Mouse (Mus musculus): Measurements from ENCODE around the gene Cnot1. TPM values are rescaled to one million over a fixed set of nuclear protein-coding genes. Genes with fewer than 3 reads are reported as not detected.
A peak's percentile ranks its signal among the peaks of the same experiment; 100 is the strongest.

Gene Cnot1
- polyA plus RNA-seq, 1 experiment from 2014 or later: 44.4 TPM

DNA sequence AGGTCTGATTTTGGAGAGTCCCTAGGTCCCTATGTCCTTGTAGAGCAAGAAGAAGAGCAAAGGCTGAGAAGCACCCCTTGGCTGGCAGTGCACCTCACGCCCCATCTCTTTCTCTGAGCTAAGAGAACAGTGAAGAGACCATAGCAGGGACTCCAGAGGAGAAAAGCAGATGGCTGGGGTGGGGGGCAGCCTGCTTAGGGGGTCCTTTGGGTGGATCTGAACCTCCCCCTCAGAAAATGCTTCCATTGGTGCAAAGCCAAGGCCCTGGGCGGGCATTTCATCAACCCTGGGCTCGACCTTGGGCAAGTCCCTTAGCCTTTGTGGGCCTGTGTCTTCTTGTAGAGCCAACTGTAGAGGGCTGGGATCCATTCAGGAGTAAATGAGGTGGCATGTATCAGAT is 102.7 kb downstream of the Cnot1 start:
- no peak overlapping the region for H3K4me2 ChIP-seq (ENCODE audit: low read depth, low read length)
- peaks cover 6% of the 10 kb centered on the region; the same call in 1 of the 2 replicates for H3K4me1 ChIP-seq (ENCODE audit: control insufficient read depth, insufficient read depth, low read length)
- no peak overlapping the region for H3K27ac ChIP-seq (ENCODE audit: low read length)
- WGBS: 91% methylated on average over 3 of the region's 3 CpGs
- H3K9ac ChIP-seq (ENCODE audit: low read depth, low read length): no peak overlapping the region
- H3K4me3 ChIP-seq (ENCODE audit: low read length): no peak overlapping the region
- no peak for ATAC-seq
- H3K27me3 ChIP-seq (replicated peaks; ENCODE audit: control insufficient read depth, insufficient read depth, low read length): no peaks in the 10 kb centered on the region; the same call in 1 of the 2 replicates
- H3K36me3 ChIP-seq (ENCODE audit: control insufficient read depth, insufficient read depth, low read length): no peaks in the 10 kb centered on the region
- no peaks in the 10 kb centered on the region for H3K9me3 ChIP-seq (ENCODE audit: control insufficient read depth, low read length)

- no peaks in the 10 kb centered on the region for H3K9me3 ChIP-seq (ENCODE audit: control insufficient read depth, low read length)
- H3K4me1 ChIP-seq (ENCODE audit: control insufficient read depth, insufficient read depth, low read length): peaks cover 6% of the 10 kb centered on the region; the same call in 1 of the 2 replicates
- H3K9ac ChIP-seq (ENCODE audit: low read depth, low read length): peak overlapping the region; percentile 69
- no peaks in the 10 kb centered on the region for H3K36me3 ChIP-seq (ENCODE audit: control insufficient read depth, insufficient read depth, low read length)
- WGBS: 4% methylated on average over 15 of the region's 15 CpGs
- peak; percentile 27 for ATAC-seq
- H3K4me3 ChIP-seq (ENCODE audit: low read length): peak overlapping the region; percentile 61
- H3K27ac ChIP-seq (ENCODE audit: low read length): no peak overlapping the region
- H3K27me3 ChIP-seq (replicated peaks; ENCODE audit: control insufficient read depth, insufficient read depth, low read length): no peaks in the 10 kb centered on the region; the same call in 1 of the 2 replicates
- peak overlapping the region; percentile 94 for H3K4me2 ChIP-seq (ENCODE audit: low read depth, low read length)
Measured at GRCm38 (mm10) chr8:95703461-95704260, 103.6 kb downstream of the Cnot1 start.

DNA sequence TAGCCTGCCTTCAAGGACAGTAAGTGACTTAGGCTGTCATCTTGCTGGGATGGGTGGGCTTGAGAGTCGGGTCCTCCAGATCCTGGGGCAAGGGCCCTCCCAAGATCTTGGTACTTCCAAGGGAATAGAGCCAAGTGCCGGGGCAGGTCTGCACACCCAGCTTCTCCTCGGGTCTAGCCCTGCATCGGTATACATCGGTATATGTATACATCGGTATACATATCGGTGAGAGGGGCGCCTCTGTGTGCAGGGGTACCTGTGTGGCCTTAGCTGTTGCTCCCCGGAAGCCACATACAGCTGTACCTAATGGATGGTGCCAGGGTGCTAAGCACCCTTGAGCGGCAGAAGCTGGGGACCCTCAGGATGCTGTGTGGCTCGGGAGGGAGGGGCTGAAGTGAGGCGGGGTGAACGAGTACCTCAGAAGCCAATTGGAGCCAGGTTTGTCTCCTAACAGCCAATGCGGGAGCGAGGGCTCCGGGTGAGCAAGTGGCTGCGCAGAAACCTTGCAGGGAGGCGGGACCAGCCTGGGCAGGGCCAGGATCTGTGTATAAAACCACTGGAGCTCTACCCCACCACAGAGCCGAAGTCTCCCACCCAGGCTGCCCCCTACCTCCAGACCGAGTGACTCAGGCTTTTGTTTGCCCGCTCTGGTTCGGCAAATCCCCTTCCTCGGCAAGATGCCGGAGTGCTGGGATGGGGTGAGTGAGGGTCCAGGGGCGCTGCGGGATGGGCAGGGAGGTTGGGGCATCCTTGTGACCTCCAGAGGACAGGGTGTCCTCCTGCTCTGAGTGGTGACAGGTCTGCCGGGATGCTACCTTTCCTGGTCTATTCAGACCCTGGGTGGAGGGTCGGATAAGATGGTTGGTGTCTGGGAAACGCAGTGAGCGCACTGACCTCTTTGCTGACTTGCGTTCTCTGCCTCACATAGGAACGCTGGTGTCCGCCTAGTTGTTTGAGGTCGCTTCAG is 104.5 kb downstream of the Cnot1 start:
- H3K9ac ChIP-seq (ENCODE audit: low read depth, low read length): peak overlapping the region; percentile 69
- no peak overlapping the region for H3K27ac ChIP-seq (ENCODE audit: low read length)
- peaks cover 3% of the 10 kb centered on the region for H3K27me3 ChIP-seq (replicated peaks; ENCODE audit: control insufficient read depth, insufficient read depth, low read length)
- H3K4me3 ChIP-seq (ENCODE audit: low read length): peak overlapping the region; percentile 61
- H3K9me3 ChIP-seq (ENCODE audit: control insufficient read depth, low read length): no peaks in the 10 kb centered on the region
- peak; percentile 94 for ATAC-seq
- no peaks in the 10 kb centered on the region for H3K36me3 ChIP-seq (ENCODE audit: control insufficient read depth, insufficient read depth, low read length)
- peaks cover 6% of the 10 kb centered on the region; the same call in 1 of the 2 replicates for H3K4me1 ChIP-seq (ENCODE audit: control insufficient read depth, insufficient read depth, low read length)
- H3K4me2 ChIP-seq (ENCODE audit: low read depth, low read length): peak overlapping the region; percentile 94
- WGBS: 2% methylated on average over 34 of the region's 34 CpGs

DNA sequence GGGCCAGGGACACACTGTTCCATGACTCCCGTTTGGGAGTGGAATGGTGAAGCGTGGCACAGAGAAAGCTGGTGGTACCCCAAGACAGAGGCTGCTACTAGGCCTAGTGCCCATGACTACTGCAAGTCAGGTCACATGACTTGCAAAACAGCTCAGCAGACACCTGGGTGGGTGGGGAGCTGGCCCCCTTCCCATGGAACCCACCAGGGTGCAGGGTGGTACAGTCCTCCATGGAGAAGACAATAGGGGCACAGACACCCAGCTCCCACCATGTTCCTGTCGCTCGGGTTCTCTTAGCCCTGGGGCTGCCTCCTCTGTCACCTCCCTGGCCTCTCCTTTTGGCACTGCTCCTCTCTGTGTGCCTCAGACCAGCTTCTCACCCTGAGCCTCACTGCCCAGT is 105.5 kb downstream of the Cnot1 start:
- Histone ChIP-seq H3K36me3 (ENCODE audit: control insufficient read depth, insufficient read depth, low read length) (no peaks in the 10 kb centered on the region), H3K4me2 (ENCODE audit: low read depth, low read length) (no peak overlapping the region), H3K4me3 (ENCODE audit: low read length) (no peak overlapping the region), H3K4me1 (ENCODE audit: control insufficient read depth, insufficient read depth, low read length) (peaks cover 6% of the 10 kb centered on the region; the same call in 1 of the 2 replicates), H3K27me3 (replicated peaks; ENCODE audit: control insufficient read depth, insufficient read depth, low read length) (peaks cover 8% of the 10 kb centered on the region), H3K27ac (ENCODE audit: low read length) (no peak overlapping the region), H3K9me3 (ENCODE audit: control insufficient read depth, low read length) (no peaks in the 10 kb centered on the region), H3K9ac (ENCODE audit: low read depth, low read length) (no peak overlapping the region)
- 87% methylated on average over 4 of the region's 4 CpGs for WGBS
- no peak for ATAC-seq

- no peak overlapping the region for H3K9ac ChIP-seq (ENCODE audit: low read depth, low read length)
- H3K27me3 ChIP-seq (replicated peaks; ENCODE audit: control insufficient read depth, insufficient read depth, low read length): peaks cover 11% of the 10 kb centered on the region
- WGBS: 66% methylated on average over 9 of the region's 9 CpGs
- H3K9me3 ChIP-seq (ENCODE audit: control insufficient read depth, low read length): no peaks in the 10 kb centered on the region
- H3K36me3 ChIP-seq (ENCODE audit: control insufficient read depth, insufficient read depth, low read length): no peaks in the 10 kb centered on the region
- H3K4me2 ChIP-seq (ENCODE audit: low read depth, low read length): no peak overlapping the region
- no peak overlapping the region for H3K4me3 ChIP-seq (ENCODE audit: low read length)
- no peak overlapping the region for H3K27ac ChIP-seq (ENCODE audit: low read length)
- peaks cover 6% of the 10 kb centered on the region; the same call in 1 of the 2 replicates for H3K4me1 ChIP-seq (ENCODE audit: control insufficient read depth, insufficient read depth, low read length)
- ATAC-seq: no peak
Measured at GRCm38 (mm10) chr8:95700282-95700681, 107.0 kb downstream of the Cnot1 start.

DNA sequence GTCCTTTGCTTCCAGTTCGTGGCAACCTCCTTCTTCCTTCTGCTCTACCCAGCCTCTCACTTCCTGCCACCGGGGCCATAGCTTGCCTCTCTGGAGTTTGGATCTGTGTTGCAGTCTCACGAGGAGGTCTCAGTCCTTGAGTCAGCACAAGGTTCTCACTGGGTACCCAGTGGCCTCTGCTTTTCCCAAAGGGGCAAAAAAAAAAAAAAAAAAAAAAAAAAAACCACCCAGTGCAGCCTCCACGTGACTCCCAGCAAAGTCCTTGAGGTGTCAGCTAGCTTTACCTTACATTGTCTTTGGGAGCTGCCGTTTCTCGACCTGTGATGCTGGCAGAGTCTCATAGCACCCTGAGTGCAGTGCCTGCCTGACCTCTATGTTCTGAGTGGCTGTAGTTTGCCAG is 109.1 kb downstream of the Cnot1 start:
- Histone ChIP-seq H3K9ac (ENCODE audit: low read depth, low read length) (no peak overlapping the region), H3K27ac (ENCODE audit: low read length) (no peak overlapping the region), H3K4me3 (ENCODE audit: low read length) (no peak overlapping the region), H3K9me3 (ENCODE audit: control insufficient read depth, low read length) (no peaks in the 10 kb centered on the region), H3K36me3 (ENCODE audit: control insufficient read depth, insufficient read depth, low read length) (no peaks in the 10 kb centered on the region), H3K4me1 (ENCODE audit: control insufficient read depth, insufficient read depth, low read length) (peaks cover 3% of the 10 kb centered on the region; the same call in 1 of the 2 replicates), H3K4me2 (ENCODE audit: low read depth, low read length) (no peak overlapping the region), H3K27me3 (replicated peaks; ENCODE audit: control insufficient read depth, insufficient read depth, low read length) (peaks cover 11% of the 10 kb centered on the region)
- 36% methylated on average over 6 of the region's 6 CpGs for WGBS
- ATAC-seq: no peak

GRCm38 (mm10) chr8:95697128-95697527 is 110.1 kb downstream of the Cnot1 start:
- Histone ChIP-seq H3K4me3 (ENCODE audit: low read length) (no peak overlapping the region), H3K27ac (ENCODE audit: low read length) (no peak overlapping the region), H3K36me3 (ENCODE audit: control insufficient read depth, insufficient read depth, low read length) (no peaks in the 10 kb centered on the region), H3K9me3 (ENCODE audit: control insufficient read depth, low read length) (no peaks in the 10 kb centered on the region), H3K9ac (ENCODE audit: low read depth, low read length) (0 out of 2 replicates have a peak overlapping the region, but pooled peaks have one; percentile 33), H3K4me2 (ENCODE audit: low read depth, low read length) (0 out of 2 replicates have a peak overlapping the region, but pooled peaks have one; percentile 12), H3K4me1 (ENCODE audit: control insufficient read depth, insufficient read depth, low read length) (no peaks in the 10 kb centered on the region), H3K27me3 (replicated peaks; ENCODE audit: control insufficient read depth, insufficient read depth, low read length) (peaks cover 11% of the 10 kb centered on the region)
- peak; percentile 56 for ATAC-seq
- WGBS: 3% methylated on average over 11 of the region's 11 CpGs

DNA sequence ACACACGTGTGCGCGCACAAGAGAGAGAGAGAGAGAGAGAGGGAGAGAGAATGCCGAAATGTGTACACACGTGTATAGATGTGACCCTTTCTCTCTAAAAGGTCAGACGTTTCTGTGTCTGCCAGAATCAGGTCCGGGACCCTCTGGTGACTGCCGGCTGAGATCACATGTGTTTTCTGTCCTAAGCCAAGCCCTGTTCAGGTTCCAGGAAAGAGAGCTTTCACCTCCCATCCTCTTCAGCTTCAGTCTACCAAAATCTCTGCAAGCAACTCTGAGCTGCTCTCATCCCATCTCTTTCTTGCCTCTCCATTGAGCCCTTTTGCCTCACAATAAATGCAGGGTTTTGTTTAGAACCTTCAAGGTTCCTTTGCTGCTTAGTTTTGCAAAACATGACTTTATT is 110.6 kb downstream of the Cnot1 start:
- 57% methylated on average over 8 of the region's 8 CpGs for WGBS
- peaks cover 11% of the 10 kb centered on the region for H3K27me3 ChIP-seq (replicated peaks; ENCODE audit: control insufficient read depth, insufficient read depth, low read length)
- no peaks in the 10 kb centered on the region for H3K9me3 ChIP-seq (ENCODE audit: control insufficient read depth, low read length)
- H3K9ac ChIP-seq (ENCODE audit: low read depth, low read length): 0 out of 2 replicates have a peak overlapping the region, but pooled peaks have one; percentile 33
- no peak for ATAC-seq
- H3K4me2 ChIP-seq (ENCODE audit: low read depth, low read length): no peak overlapping the region
- H3K4me3 ChIP-seq (ENCODE audit: low read length): no peak overlapping the region
- no peaks in the 10 kb centered on the region for H3K4me1 ChIP-seq (ENCODE audit: control insufficient read depth, insufficient read depth, low read length)
- no peak overlapping the region for H3K27ac ChIP-seq (ENCODE audit: low read length)
- H3K36me3 ChIP-seq (ENCODE audit: control insufficient read depth, insufficient read depth, low read length): no peaks in the 10 kb centered on the region

DNA sequence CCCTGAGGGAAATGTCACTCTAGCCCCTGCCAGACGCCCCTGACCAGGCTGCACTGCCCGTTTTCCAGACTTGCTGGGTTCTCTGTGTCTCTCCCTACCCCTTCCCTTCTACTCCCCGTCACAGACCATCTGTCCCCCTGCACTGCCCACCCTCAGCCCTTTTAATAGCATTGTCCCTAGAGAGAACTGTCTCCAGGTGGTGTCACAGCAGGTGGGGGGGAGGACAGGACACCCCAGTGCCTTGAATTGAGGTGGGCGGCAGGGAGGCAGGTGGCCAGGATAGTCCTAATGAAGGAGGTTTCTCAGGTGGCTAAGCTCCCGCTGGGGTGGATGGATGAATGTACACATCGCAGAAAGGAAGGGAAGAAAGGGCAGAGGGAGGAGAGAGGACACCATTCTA is 112.6 kb downstream of the Cnot1 start:
- H3K27me3 ChIP-seq (replicated peaks; ENCODE audit: control insufficient read depth, insufficient read depth, low read length): peaks cover 11% of the 10 kb centered on the region
- no peak overlapping the region for H3K9ac ChIP-seq (ENCODE audit: low read depth, low read length)
- H3K36me3 ChIP-seq (ENCODE audit: control insufficient read depth, insufficient read depth, low read length): no peaks in the 10 kb centered on the region
- no peaks in the 10 kb centered on the region for H3K9me3 ChIP-seq (ENCODE audit: control insufficient read depth, low read length)
- H3K27ac ChIP-seq (ENCODE audit: low read length): no peak overlapping the region
- H3K4me1 ChIP-seq (ENCODE audit: control insufficient read depth, insufficient read depth, low read length): no peaks in the 10 kb centered on the region
- no peak overlapping the region for H3K4me2 ChIP-seq (ENCODE audit: low read depth, low read length)
- 13% methylated on average over 6 of the region's 6 CpGs for WGBS
- no peak for ATAC-seq
- H3K4me3 ChIP-seq (ENCODE audit: low read length): no peak overlapping the region
